Mouse (Mus musculus): ENCODE measurements at regions not wholly inside any gene's neighbourhood (a gene's known extent, or its start where the extent isn't known, plus 50 kb on each side); places are given as distances from the start of the nearest gene placed in this dataset.

DNA sequence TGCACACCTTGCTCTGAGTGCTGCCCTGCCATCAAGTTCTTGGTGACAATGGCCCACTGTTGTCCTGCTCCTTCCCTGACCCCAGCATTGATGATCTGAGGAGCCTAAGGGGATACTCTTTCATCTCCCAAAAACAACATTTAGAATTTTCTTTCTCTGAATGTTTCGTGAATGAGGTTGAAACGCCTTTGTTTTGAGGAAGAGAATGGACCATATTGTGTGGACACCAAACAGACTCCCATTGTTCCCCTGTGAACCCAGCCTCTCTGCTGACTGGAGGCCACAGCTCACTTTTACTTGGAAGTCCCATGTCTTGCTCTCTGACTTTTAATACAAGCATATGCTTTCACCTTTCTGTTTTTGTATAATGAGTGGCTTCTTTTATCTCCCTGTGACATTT is 537.0 kb upstream of the Adamts16 start:
- TF ChIP-seq USF1 (IDR thresholded peaks at IDR 0.05; ENCODE audit: low read depth, low read length), result no peak
- dilution Hi-C loops (cut with MboI; ENCODE audit: extremely low pct_ligation_motif_present, extremely low pct_unique_long_range_greater_than_20kb, low sequenced_read_pairs), result no loop called here
- H3K4me1 ChIP-seq (ENCODE audit: control insufficient read depth in 1 of 2, insufficient read depth in 2 of 2), result no peaks in the 10 kb centered on the region
- no peak overlapping the region for H3K27ac ChIP-seq (ENCODE audit: insufficient read depth, low read depth)
- DNase-seq (ENCODE audit: extremely low read depth), result no peak
- H3K4me3 ChIP-seq (replicated peaks in 1 of 3; ENCODE audit: low read depth in 2 of 3, low read length in 2 of 3, poor library complexity in 1 of 3), result no peak overlapping the region
- no peak overlapping the region for H3K9ac ChIP-seq (ENCODE audit: insufficient read depth, low read depth)
- H3K4me2 ChIP-seq (ENCODE audit: insufficient read depth, low read depth, poor library complexity, severe bottlenecking), result no peak overlapping the region
- no peaks in the 10 kb centered on the region for H3K79me2 ChIP-seq (replicated peaks; ENCODE audit: control insufficient read depth, extremely low read depth, insufficient read depth, poor library complexity, severe bottlenecking)
- in situ Hi-C loops (cut with MboI; ENCODE audit: low pct_ligation_motif_present, low pct_unique_long_range_greater_than_20kb, low sequenced_read_pairs), result no loop called here
- H3K9me3 ChIP-seq (replicated peaks; ENCODE audit: low read length), result no peaks in the 10 kb centered on the region
- H3K27me3 ChIP-seq (replicated peaks), result no peaks in the 10 kb centered on the region
- no peaks in the 10 kb centered on the region for H3K36me3 ChIP-seq (replicated peaks in 1 of 2; ENCODE audit: control insufficient read depth in 1 of 2, insufficient read depth in 1 of 2, low read length in 1 of 2)

DNA sequence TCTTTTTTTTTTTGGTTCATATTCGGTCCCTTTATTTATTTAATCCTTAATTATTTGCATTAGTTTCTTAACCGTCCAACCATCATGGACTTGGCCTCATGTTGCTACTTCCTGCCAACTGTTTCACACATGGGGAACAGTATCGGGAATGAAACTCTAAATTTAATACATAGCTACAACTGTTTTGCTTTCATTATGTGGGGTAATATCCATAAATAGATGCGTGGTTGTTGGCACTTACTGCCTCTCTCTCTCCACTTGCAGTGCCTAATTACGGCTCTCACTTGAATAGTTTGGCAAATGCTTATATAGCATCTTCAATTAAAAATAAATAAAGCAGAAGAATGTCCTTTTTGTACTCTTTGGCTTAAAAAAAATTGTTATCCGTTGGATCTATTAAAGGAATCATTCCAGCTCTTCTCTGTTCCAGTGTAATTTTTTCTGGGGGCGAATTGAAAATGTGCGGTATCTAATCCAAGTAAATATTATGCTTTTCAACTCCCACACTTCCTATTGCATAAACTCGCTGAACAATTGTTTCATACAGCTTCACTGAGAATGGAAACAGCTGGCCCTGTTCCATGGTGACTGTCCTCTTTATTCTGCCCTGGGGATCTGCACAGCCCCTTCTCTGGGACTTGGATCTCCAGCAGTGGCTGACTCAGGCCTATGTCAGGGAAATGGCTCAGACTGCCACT is 534.4 kb upstream of the Adamts16 start:
- dilution Hi-C loops (cut with MboI; ENCODE audit: extremely low pct_ligation_motif_present, extremely low pct_unique_long_range_greater_than_20kb, low sequenced_read_pairs), result no loop called here

DNA sequence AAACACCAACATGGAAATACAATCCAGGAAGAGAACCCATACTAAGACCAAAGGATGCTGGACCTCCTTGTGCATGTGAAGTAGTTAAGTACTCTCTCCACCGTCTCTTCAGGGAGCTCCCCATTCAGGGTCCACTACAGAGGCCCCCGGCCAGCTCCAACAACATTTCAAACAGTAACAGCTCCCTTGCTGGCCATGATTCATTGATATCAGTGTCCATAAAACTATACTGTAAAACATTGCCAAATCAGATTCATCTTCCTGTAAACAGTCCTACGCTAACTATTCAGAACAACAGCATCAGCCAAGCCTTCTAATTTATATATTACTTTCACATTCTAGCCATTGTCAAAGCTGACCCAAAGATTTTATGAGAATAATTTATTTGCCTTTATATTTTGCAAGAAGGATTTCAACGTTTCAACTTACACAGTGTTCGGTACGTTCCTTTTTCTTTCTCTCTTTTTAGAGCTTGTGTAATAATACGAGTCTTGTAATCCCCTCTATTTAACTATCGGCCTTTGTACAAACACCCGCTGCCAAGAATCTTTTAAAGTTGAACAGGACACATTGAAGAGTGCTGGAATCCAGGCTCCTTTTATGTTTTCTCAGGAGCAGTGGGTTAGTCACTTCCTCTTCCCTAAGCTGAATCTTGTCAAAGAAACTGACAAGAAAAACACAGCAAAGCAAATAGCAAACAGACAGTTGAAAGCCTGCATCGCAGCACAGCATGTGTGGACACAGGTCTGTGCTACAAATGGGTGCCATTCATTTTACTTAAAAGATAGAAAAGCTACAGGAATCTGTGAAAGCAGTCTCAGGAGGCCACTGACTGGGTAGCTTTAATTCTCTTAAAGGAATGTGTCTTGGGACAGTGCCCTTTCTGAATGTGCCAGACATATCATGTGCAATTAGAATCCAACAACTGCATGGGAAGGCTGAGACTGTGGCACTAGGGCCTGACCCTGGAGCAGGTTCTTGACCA is 531.4 kb upstream of the Adamts16 start:
- H3K4me3 ChIP-seq (replicated peaks in 1 of 3; ENCODE audit: low read depth in 2 of 3, low read length in 2 of 3, poor library complexity in 1 of 3), result no peak overlapping the region
- H3K4me1 ChIP-seq (ENCODE audit: control insufficient read depth in 1 of 2, insufficient read depth in 2 of 2), result peaks cover 0 to 8% of the 10 kb centered on the region in 2 experiments; a peak in 2 of 4 replicates
- H3K9me3 ChIP-seq (replicated peaks; ENCODE audit: low read length), result no peaks in the 10 kb centered on the region
- H3K9ac ChIP-seq (ENCODE audit: insufficient read depth, low read depth), result no peak overlapping the region
- H3K4me2 ChIP-seq (ENCODE audit: insufficient read depth, low read depth, poor library complexity, severe bottlenecking), result no peak overlapping the region
- H3K27ac ChIP-seq (ENCODE audit: insufficient read depth, low read depth), result no peak overlapping the region
- H3K79me2 ChIP-seq (replicated peaks; ENCODE audit: control insufficient read depth, extremely low read depth, insufficient read depth, poor library complexity, severe bottlenecking), result no peaks in the 10 kb centered on the region
- H3K36me3 ChIP-seq (replicated peaks in 1 of 2; ENCODE audit: control insufficient read depth in 1 of 2, insufficient read depth in 1 of 2, low read length in 1 of 2), result no peaks in the 10 kb centered on the region
- dilution Hi-C loops (cut with MboI; ENCODE audit: extremely low pct_ligation_motif_present, extremely low pct_unique_long_range_greater_than_20kb, low sequenced_read_pairs), result no loop called here
- in situ Hi-C loops (cut with MboI; ENCODE audit: low pct_ligation_motif_present, low pct_unique_long_range_greater_than_20kb, low sequenced_read_pairs), result no loop called here
- DNase-seq (ENCODE audit: extremely low read depth), result no peak
- no peak for TF ChIP-seq NELFE (IDR thresholded peaks at IDR 0.05; ENCODE audit: low read depth, low read length)
- no peak for TF ChIP-seq RCOR1 (conservative IDR thresholded peaks at IDR 0.05; ENCODE audit: low read depth, low read length)
- TF ChIP-seq CTCF (conservative IDR thresholded peaks at IDR 0.05 in 1 of 2, IDR thresholded peaks at IDR 0.05 in 1 of 2; ENCODE audit: low read depth in 2 of 2, low read length in 2 of 2), result no peak
- no peak for TF ChIP-seq SIN3A (IDR thresholded peaks at IDR 0.05; ENCODE audit: low read length)
- no peak for TF ChIP-seq PAX5 (IDR thresholded peaks at IDR 0.05; ENCODE audit: low read length)
- H3K27me3 ChIP-seq (replicated peaks), result no peaks in the 10 kb centered on the region

More for the DNA sequence above, 534.4 kb upstream of the Adamts16 start:
- H3K79me2 ChIP-seq (replicated peaks; ENCODE audit: control insufficient read depth, extremely low read depth, insufficient read depth, poor library complexity, severe bottlenecking), result no peaks in the 10 kb centered on the region
- TF ChIP-seq USF2 (conservative IDR thresholded peaks at IDR 0.05; ENCODE audit: low read depth, low read length), result no peak
- no peak for TF ChIP-seq ZC3H11A (IDR thresholded peaks at IDR 0.05; ENCODE audit: low read depth, low read length)
- no peak for TF ChIP-seq HCFC1 (IDR thresholded peaks at IDR 0.05; ENCODE audit: low read depth, low read length)
- no peak for TF ChIP-seq ELF1 (IDR thresholded peaks at IDR 0.05; ENCODE audit: low read depth, low read length)
- TF ChIP-seq RCOR1 (conservative IDR thresholded peaks at IDR 0.05; ENCODE audit: low read depth, low read length), result no peak
- no peak for TF ChIP-seq ZKSCAN1 (IDR thresholded peaks at IDR 0.05; ENCODE audit: borderline replicate concordance, low read depth, low read length)
- TF ChIP-seq ZMIZ1 (IDR thresholded peaks at IDR 0.05; ENCODE audit: low read depth, low read length), result no peak
- no peak for TF ChIP-seq TCF12 (IDR thresholded peaks at IDR 0.05; ENCODE audit: low read depth, low read length)
- TF ChIP-seq MXI1 (IDR thresholded peaks at IDR 0.05; ENCODE audit: low read depth, low read length), result no peak
- no peak for TF ChIP-seq PAX5 (IDR thresholded peaks at IDR 0.05; ENCODE audit: low read length)
- no peak for TF ChIP-seq GABPA (IDR thresholded peaks at IDR 0.05; ENCODE audit: insufficient replicate concordance, low read depth, low read length)
- no peak for TF ChIP-seq JUND (conservative IDR thresholded peaks at IDR 0.05; ENCODE audit: low read depth, low read length)
- no peak for TF ChIP-seq POLR2A (IDR thresholded peaks at IDR 0.05; ENCODE audit: low read depth, low read length)
- no peak for TF ChIP-seq CHD2 (IDR thresholded peaks at IDR 0.05; ENCODE audit: low read length)
- no peak for TF ChIP-seq MAZ (IDR thresholded peaks at IDR 0.05; ENCODE audit: low read depth, low read length)
- TF ChIP-seq MYC (IDR thresholded peaks at IDR 0.05; ENCODE audit: low read depth, low read length), result no peak
- no peak for TF ChIP-seq E2F4 (IDR thresholded peaks at IDR 0.05; ENCODE audit: insufficient replicate concordance, low read depth, low read length)
- no peak overlapping the region for H3K9ac ChIP-seq (ENCODE audit: insufficient read depth, low read depth)
- no peak overlapping the region for H3K4me3 ChIP-seq (replicated peaks in 1 of 3; ENCODE audit: low read depth in 2 of 3, low read length in 2 of 3, poor library complexity in 1 of 3)
- no peak for DNase-seq (ENCODE audit: extremely low read depth)
- in situ Hi-C loops (cut with MboI; ENCODE audit: low pct_ligation_motif_present, low pct_unique_long_range_greater_than_20kb, low sequenced_read_pairs), result no loop called here
- H3K36me3 ChIP-seq (replicated peaks in 1 of 2; ENCODE audit: control insufficient read depth in 1 of 2, insufficient read depth in 1 of 2, low read length in 1 of 2), result no peaks in the 10 kb centered on the region
- no peaks in the 10 kb centered on the region for H3K9me3 ChIP-seq (replicated peaks; ENCODE audit: low read length)
- peaks cover 0 to 2% of the 10 kb centered on the region in 2 experiments; a peak in 2 of 4 replicates for H3K4me1 ChIP-seq (ENCODE audit: control insufficient read depth in 1 of 2, insufficient read depth in 2 of 2)
- H3K4me2 ChIP-seq (ENCODE audit: insufficient read depth, low read depth, poor library complexity, severe bottlenecking), result no peak overlapping the region
- no peaks in the 10 kb centered on the region for H3K27me3 ChIP-seq (replicated peaks)
- no peak overlapping the region for H3K27ac ChIP-seq (ENCODE audit: insufficient read depth, low read depth)

All from CH12.LX (cell line).